Mouse (Mus musculus): ENCODE measurements at regions not wholly inside any gene's neighbourhood (a gene's known extent, or its start where the extent isn't known, plus 50 kb on each side); places are given as distances from the start of the nearest gene placed in this dataset.
A peak's percentile ranks its signal among the peaks of the same experiment; 100 is the strongest.

- Histone ChIP-seq H3K4me2 (no peak overlapping the region), H3K27ac (ENCODE audit: poor library complexity, severe bottlenecking) (no peak overlapping the region), H3K36me3 (no peaks in the 10 kb centered on the region), H3K4me3 (no peak overlapping the region), H3K9me3 (replicated peaks) (peaks cover 5% of the 10 kb centered on the region; the same call in 1 of the 2 replicates), H3K4me1 (replicated peaks) (peaks cover 6% of the 10 kb centered on the region), H3K9ac (no peak overlapping the region), H3K27me3 (replicated peaks) (no peaks in the 10 kb centered on the region)
- ATAC-seq (ENCODE audit: insufficient number of reproducible peaks, low FRiP score) = no peak
- 81% methylated on average over 5 of the region's 5 CpGs for WGBS
Observed at GRCm38 (mm10) chr12:70695162-70695561, 130.2 kb upstream of the Frmd6 start.

- WGBS = 76% methylated on average over 6 of the region's 6 CpGs
- no peaks in the 10 kb centered on the region for H3K27me3 ChIP-seq (replicated peaks)
- no peaks in the 10 kb centered on the region for H3K36me3 ChIP-seq
- H3K27ac ChIP-seq (ENCODE audit: poor library complexity, severe bottlenecking) = no peak overlapping the region
- ATAC-seq (ENCODE audit: insufficient number of reproducible peaks, low FRiP score) = no peak
- H3K9me3 ChIP-seq (replicated peaks) = peaks cover 5% of the 10 kb centered on the region; the same call in 1 of the 2 replicates
- no peak overlapping the region for H3K9ac ChIP-seq
- no peak overlapping the region for H3K4me3 ChIP-seq
- H3K4me2 ChIP-seq = no peak overlapping the region
- H3K4me1 ChIP-seq (replicated peaks) = no peaks in the 10 kb centered on the region; the same call in none of the 2 replicates
Observed at GRCm38 (mm10) chr12:70696256-70696655, 129.1 kb upstream of the Frmd6 start.

DNA sequence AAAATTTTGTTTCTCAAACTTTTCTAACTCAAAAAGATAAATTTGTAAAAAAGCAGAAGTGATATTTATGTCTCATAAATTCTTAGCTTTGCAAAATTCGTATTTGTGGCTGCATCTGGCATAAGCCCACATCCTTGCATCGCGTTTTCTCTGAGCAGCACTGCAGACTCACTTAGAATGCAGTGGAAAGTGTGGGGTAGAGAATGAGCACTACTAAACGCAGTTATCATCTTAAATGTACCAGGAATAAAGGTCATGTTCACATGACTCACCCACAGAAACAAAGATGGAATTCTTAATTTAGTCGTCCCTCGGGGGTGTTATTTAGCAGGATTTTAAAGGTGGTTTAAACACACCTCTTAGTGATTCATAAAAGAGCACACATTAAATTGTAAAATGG lies 126.8 kb upstream of the Frmd6 start:
- WGBS = 73% methylated on average over 6 of the region's 6 CpGs
- peaks cover 5% of the 10 kb centered on the region; the same call in 1 of the 2 replicates for H3K9me3 ChIP-seq (replicated peaks)
- H3K4me2 ChIP-seq = no peak overlapping the region
- H3K27ac ChIP-seq (ENCODE audit: poor library complexity, severe bottlenecking) = no peak overlapping the region
- no peaks in the 10 kb centered on the region; the same call in none of the 2 replicates for H3K4me1 ChIP-seq (replicated peaks)
- no peak overlapping the region for H3K4me3 ChIP-seq
- H3K36me3 ChIP-seq = no peaks in the 10 kb centered on the region
- ATAC-seq (ENCODE audit: insufficient number of reproducible peaks, low FRiP score) = no peak
- no peak overlapping the region for H3K9ac ChIP-seq
- no peaks in the 10 kb centered on the region for H3K27me3 ChIP-seq (replicated peaks)

- H3K27me3 ChIP-seq (replicated peaks) = no peaks in the 10 kb centered on the region
Observed at GRCm38 (mm10) chr12:70702473-70702872, 122.8 kb upstream of the Frmd6 start.

GRCm38 (mm10) chr12:70706806-70707628 lies 118.3 kb upstream of the Frmd6 start:
- H3K27me3 ChIP-seq (replicated peaks) = no peaks in the 10 kb centered on the region
- WGBS = 76% methylated on average over 11 of the region's 11 CpGs
- H3K36me3 ChIP-seq = no peaks in the 10 kb centered on the region
- peaks cover 16% of the 10 kb centered on the region for H3K4me1 ChIP-seq (replicated peaks)
- H3K4me2 ChIP-seq = no peak overlapping the region
- H3K9me3 ChIP-seq (replicated peaks) = no peaks in the 10 kb centered on the region
- ATAC-seq (ENCODE audit: insufficient number of reproducible peaks, low FRiP score) = no peak
- H3K27ac ChIP-seq (ENCODE audit: poor library complexity, severe bottlenecking) = peak overlapping the region; percentile 2; the same call in 1 of the 2 replicates
- no peak overlapping the region for H3K9ac ChIP-seq
- no peak overlapping the region for H3K4me3 ChIP-seq

More at GRCm38 (mm10) chr12:70702473-70702872, 122.8 kb upstream of the Frmd6 start:
- H3K9ac ChIP-seq = no peak overlapping the region
- no peak overlapping the region for H3K4me2 ChIP-seq
- no peak overlapping the region for H3K4me3 ChIP-seq
- no peaks in the 10 kb centered on the region for H3K9me3 ChIP-seq (replicated peaks)
- H3K36me3 ChIP-seq = no peaks in the 10 kb centered on the region
- ATAC-seq (ENCODE audit: insufficient number of reproducible peaks, low FRiP score) = no peak
- no peak overlapping the region for H3K27ac ChIP-seq (ENCODE audit: poor library complexity, severe bottlenecking)
- 82% methylated on average over 5 of the region's 5 CpGs for WGBS
- H3K4me1 ChIP-seq (replicated peaks) = peaks cover 7% of the 10 kb centered on the region

DNA sequence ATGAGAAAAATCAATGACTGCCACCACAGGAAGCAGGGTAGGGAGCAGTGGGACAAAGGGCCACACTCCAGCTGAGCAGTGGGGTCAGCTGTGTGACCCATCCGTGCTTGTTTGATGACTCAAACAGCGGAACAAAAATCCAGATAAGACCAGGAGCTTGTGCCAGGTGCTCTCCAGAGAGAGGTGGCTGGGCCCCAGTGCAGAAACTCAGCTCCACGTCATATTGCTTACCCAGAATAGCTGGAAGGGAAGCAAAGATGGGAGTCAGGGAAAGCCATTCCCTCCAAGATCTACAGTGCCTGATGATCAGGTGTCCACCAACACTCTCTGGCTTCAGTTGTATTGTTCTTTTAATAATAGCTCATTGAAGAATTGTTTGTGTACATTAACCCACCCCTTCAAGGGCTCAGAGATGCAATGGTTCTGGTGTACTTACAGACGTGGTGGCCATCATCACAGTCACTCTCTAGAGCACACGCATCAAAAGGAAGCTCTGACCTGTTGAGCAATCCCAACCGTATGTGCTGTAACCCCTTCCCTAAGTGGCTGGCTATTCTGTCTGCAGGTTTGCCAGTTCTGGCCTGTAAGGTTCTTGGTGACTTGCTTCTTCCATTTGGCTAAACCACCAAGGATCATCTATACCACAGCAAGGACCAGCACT lies 117.6 kb upstream of the Frmd6 start:
- Histone ChIP-seq H3K27ac (ENCODE audit: poor library complexity, severe bottlenecking) (peak overlapping the region; percentile 2; the same call in 1 of the 2 replicates), H3K9me3 (replicated peaks) (no peaks in the 10 kb centered on the region), H3K4me1 (replicated peaks) (peaks cover 23% of the 10 kb centered on the region), H3K4me2 (no peak overlapping the region), H3K4me3 (no peak overlapping the region), H3K36me3 (no peaks in the 10 kb centered on the region), H3K9ac (no peak overlapping the region), H3K27me3 (replicated peaks) (no peaks in the 10 kb centered on the region)
- WGBS = 55% methylated on average over 6 of the region's 6 CpGs
- ATAC-seq (ENCODE audit: insufficient number of reproducible peaks, low FRiP score) = no peak

GRCm38 (mm10) chr12:70708290-70708668 lies 117.0 kb upstream of the Frmd6 start:
- no peak for ATAC-seq (ENCODE audit: insufficient number of reproducible peaks, low FRiP score)
- Histone ChIP-seq H3K9ac (no peak overlapping the region), H3K4me2 (no peak overlapping the region), H3K36me3 (no peaks in the 10 kb centered on the region), H3K4me1 (replicated peaks) (peaks cover 28% of the 10 kb centered on the region), H3K9me3 (replicated peaks) (no peaks in the 10 kb centered on the region), H3K27me3 (replicated peaks) (no peaks in the 10 kb centered on the region), H3K27ac (ENCODE audit: poor library complexity, severe bottlenecking) (0 out of 2 replicates have a peak overlapping the region, but pooled peaks have one; percentile 2), H3K4me3 (no peak overlapping the region)
- WGBS = 83% methylated on average over 5 of the region's 5 CpGs

GRCm38 (mm10) chr12:70710311-70710710 lies 115.0 kb upstream of the Frmd6 start:
- no peaks in the 10 kb centered on the region for H3K36me3 ChIP-seq
- H3K4me3 ChIP-seq = no peak overlapping the region
- no peaks in the 10 kb centered on the region for H3K27me3 ChIP-seq (replicated peaks)
- no peak overlapping the region for H3K4me2 ChIP-seq
- no peak overlapping the region for H3K9ac ChIP-seq
- no peaks in the 10 kb centered on the region for H3K9me3 ChIP-seq (replicated peaks)
- peaks cover 28% of the 10 kb centered on the region for H3K4me1 ChIP-seq (replicated peaks)
- WGBS = 88% methylated on average over 7 of the region's 7 CpGs
- ATAC-seq (ENCODE audit: insufficient number of reproducible peaks, low FRiP score) = no peak
- no peak overlapping the region for H3K27ac ChIP-seq (ENCODE audit: poor library complexity, severe bottlenecking)

DNA sequence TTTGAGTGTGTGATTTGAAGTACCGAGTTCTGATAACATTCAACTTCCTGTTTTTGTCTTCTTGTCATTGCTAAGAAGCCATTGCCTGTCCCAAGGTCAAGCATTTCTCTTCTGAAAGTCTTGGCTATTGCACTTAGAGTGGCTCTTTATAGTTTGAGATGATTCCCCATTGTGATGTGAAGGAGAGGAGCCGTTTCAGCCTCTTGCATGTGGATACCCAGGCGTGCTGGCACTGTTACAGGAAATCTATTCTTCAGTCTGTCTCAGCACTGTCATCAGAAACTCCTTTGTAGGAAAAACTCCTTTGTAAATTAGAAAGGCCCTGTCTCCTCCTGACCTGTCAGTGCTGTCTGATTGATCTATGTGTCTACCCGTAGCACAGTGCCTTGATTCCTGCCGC lies 114.3 kb upstream of the Frmd6 start:
- 51% methylated on average over 5 of the region's 5 CpGs for WGBS

GRCm38 (mm10) chr12:70712322-70713024 lies 112.8 kb upstream of the Frmd6 start:
- H3K36me3 ChIP-seq = no peaks in the 10 kb centered on the region
- no peak for ATAC-seq (ENCODE audit: insufficient number of reproducible peaks, low FRiP score)
- no peak overlapping the region for H3K4me3 ChIP-seq
- 31% methylated on average over 5 of the region's 5 CpGs for WGBS
- no peaks in the 10 kb centered on the region for H3K9me3 ChIP-seq (replicated peaks)
- peaks cover 21% of the 10 kb centered on the region for H3K4me1 ChIP-seq (replicated peaks)
- no peak overlapping the region for H3K4me2 ChIP-seq
- no peak overlapping the region for H3K9ac ChIP-seq
- no peaks in the 10 kb centered on the region for H3K27me3 ChIP-seq (replicated peaks)
- H3K27ac ChIP-seq (ENCODE audit: poor library complexity, severe bottlenecking) = no peak overlapping the region

More for the DNA sequence above, 114.3 kb upstream of the Frmd6 start:
- no peaks in the 10 kb centered on the region for H3K27me3 ChIP-seq (replicated peaks)
- H3K27ac ChIP-seq (ENCODE audit: poor library complexity, severe bottlenecking) = no peak overlapping the region
- H3K4me1 ChIP-seq (replicated peaks) = peaks cover 28% of the 10 kb centered on the region
- no peak overlapping the region for H3K9ac ChIP-seq
- no peak for ATAC-seq (ENCODE audit: insufficient number of reproducible peaks, low FRiP score)
- no peak overlapping the region for H3K4me2 ChIP-seq
- H3K9me3 ChIP-seq (replicated peaks) = no peaks in the 10 kb centered on the region
- H3K36me3 ChIP-seq = no peaks in the 10 kb centered on the region
- no peak overlapping the region for H3K4me3 ChIP-seq

Data from heart, embryonic 12.5 days (tissue).